Mouse (Mus musculus) ES-E14 (cell line): ENCODE data around the gene Ubqln5. TPM values are rescaled to one million over a fixed set of nuclear protein-coding genes. Genes with fewer than 3 reads are reported as not detected.

ENCODE experiments used
- DNase-seq: peaks from one replicate; pipeline ENCODE4 v3.0.0-alpha.2; 2013; ENCODE audit warnings: low read depth, low spot score
- H3K27ac ChIP-seq: 2 replicates; pipeline ENCODE4 v1.5.1; 2012; ENCODE audit warnings: low read depth, mild to moderate bottlenecking, low read length, moderate library complexity, mixed read lengths; ENCODE audit not compliant: poor library complexity, insufficient read depth, severe bottlenecking
- H3K36me3 ChIP-seq: 2 replicates; pipeline ENCODE4 v1.6.1; 2012; ENCODE audit warnings: mild to moderate bottlenecking, low read length, moderate library complexity, mixed read lengths; ENCODE audit not compliant: control insufficient read depth, poor library complexity, insufficient read depth, severe bottlenecking
- H3K4me1 ChIP-seq, 2 experiments: fragments of 150-350 bp in 1 of 2; sonication (generic) in 1 of 2; 2 replicates each; pipeline ENCODE4 v1.6.1; 2012; ENCODE audit warnings: low read length in 2 of 2, mild to moderate bottlenecking in 1 of 2, mixed read lengths in 1 of 2; ENCODE audit not compliant: control insufficient read depth in 2 of 2, insufficient read depth in 2 of 2, poor library complexity in 1 of 2
- H3K4me3 ChIP-seq, 2 experiments: fragments of 150-350 bp in 1 of 2; sonication (generic) in 1 of 2; 2 replicates each; pipeline ENCODE4 v1.5.1; 2012; ENCODE audit warnings: low read length in 2 of 2, low read depth in 1 of 2, mild to moderate bottlenecking in 1 of 2, mixed read lengths in 1 of 2; ENCODE audit not compliant: insufficient read depth in 1 of 2, poor library complexity in 1 of 2, severe bottlenecking in 1 of 2
- H3K9ac ChIP-seq: 2 replicates; pipeline ENCODE4 v1.6.1; 2012; ENCODE audit warnings: low read depth, mild to moderate bottlenecking, low read length, mixed read lengths; ENCODE audit not compliant: poor library complexity, insufficient read depth, severe bottlenecking
- H3K9me3 ChIP-seq: fragments of 150-350 bp; sonication (generic); 2 replicates; pipeline ENCODE4 v1.6.1; 2012; ENCODE audit warnings: low read depth, mild to moderate bottlenecking, low read length; ENCODE audit not compliant: control insufficient read depth, insufficient read depth
- CHD2 ChIP-seq: IDR thresholded peaks from 2 replicates; pipeline ENCODE4 v1.6.1; 2014; ENCODE audit warnings: mild to moderate bottlenecking, low read depth, low read length, inconsistent platforms
- HCFC1 ChIP-seq: IDR thresholded peaks from 2 replicates; pipeline ENCODE4 v1.6.1; 2012; ENCODE audit warnings: low read length, inconsistent platforms, borderline replicate concordance; ENCODE audit not compliant: insufficient read depth
- MAFK ChIP-seq: IDR thresholded peaks from 2 replicates; pipeline ENCODE4 v1.6.1; 2014; ENCODE audit warnings: mild to moderate bottlenecking, low read depth, low read length, inconsistent platforms; ENCODE audit not compliant: insufficient read depth
- ZC3H11A ChIP-seq: IDR thresholded peaks from 2 replicates; pipeline ENCODE4 v1.6.1; 2012; ENCODE audit warnings: low read depth, mild to moderate bottlenecking, inconsistent platforms, low read length, borderline replicate concordance
- ZNF384 ChIP-seq: IDR thresholded peaks from 2 replicates; pipeline ENCODE4 v1.6.1; 2012; ENCODE audit warnings: low read depth, low read length, inconsistent platforms
- in situ Hi-C, 2 experiments: fragments of 600-800 bp; cut with MboI; formaldehyde crosslinking; loops; one replicate each; pipeline ENCODE4 v1.15.1; 2025; ENCODE audit warnings: low sequenced_read_pairs in 2 of 2, inconsistent platforms in 1 of 2; ENCODE audit not compliant: unreplicated experiment in 2 of 2
- total RNA-seq: library from RNA; depleted of rRNA; stranded (reverse); fragments of 300-350 nt; gene quantifications from 2 replicates; pipeline ENCODE4 v1.2.3, GENCODE M21; 2012; rRNA removed

Gene Ubqln5
- total RNA-seq: not detected in 2 replicates

GRCm38 (mm10) chr7:104129726-104130125 is at the start of gene Ubqln5:
Ubqln5 (minus strand) TSS chr7:104129826.
- in situ Hi-C loops: no loop called here
- TF ChIP-seq ZNF384: no peak
- TF ChIP-seq CHD2: no peak
- TF ChIP-seq ZC3H11A: no peak
- no peak for TF ChIP-seq HCFC1
- TF ChIP-seq MAFK: no peak

DNA sequence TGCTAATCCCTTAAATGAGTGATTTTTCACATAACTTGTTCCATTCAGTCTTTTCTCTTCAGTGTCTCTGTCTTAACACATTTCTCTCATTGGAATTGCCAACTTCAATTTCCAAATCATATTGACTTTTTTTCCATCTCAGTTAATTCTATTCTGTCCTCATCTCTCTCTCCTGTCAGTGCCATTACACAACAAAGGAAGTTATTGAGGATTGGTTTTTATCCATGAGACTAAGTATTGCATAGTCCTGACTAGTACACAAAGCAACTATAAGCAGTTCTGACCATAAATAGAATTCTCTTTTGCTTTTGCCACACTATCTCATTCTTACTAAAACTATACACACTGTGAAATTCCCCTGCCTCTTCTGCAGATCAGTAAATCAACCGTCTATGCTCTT is 49.4 kb upstream of the Ubqln5 start:
- Histone ChIP-seq H3K9me3 (no peaks in the 10 kb centered on the region), H3K4me3 (no peak overlapping the region), H3K36me3 (no peaks in the 10 kb centered on the region), H3K4me1 (no peaks in the 10 kb centered on the region), H3K9ac (no peak overlapping the region), H3K27ac (no peak overlapping the region)
- in situ Hi-C loops: loop anchor here in 1 of 2 experiments (25.0 kb wide), 1 partner anchor 433 kb away; the partner anchor contains the start of genes Olfr655, Olfr656 and Olfr657
- DNase-seq: no peak
- TF ChIP-seq MAFK (no peak), HCFC1 (no peak), CHD2 (no peak)

More at GRCm38 (mm10) chr7:104129726-104130125, at the start of gene Ubqln5:
- no peak for DNase-seq
- Histone ChIP-seq H3K4me3 (no peak within 1 kb of the TSS), H3K27ac (no peak within 1 kb of the TSS), H3K9ac (no peak within 1 kb of the TSS), H3K9me3 (no peaks in the 10 kb centered on the region), H3K36me3 (no peaks in the 10 kb centered on the region), H3K4me1 (no peaks in the 10 kb centered on the region)

DNA sequence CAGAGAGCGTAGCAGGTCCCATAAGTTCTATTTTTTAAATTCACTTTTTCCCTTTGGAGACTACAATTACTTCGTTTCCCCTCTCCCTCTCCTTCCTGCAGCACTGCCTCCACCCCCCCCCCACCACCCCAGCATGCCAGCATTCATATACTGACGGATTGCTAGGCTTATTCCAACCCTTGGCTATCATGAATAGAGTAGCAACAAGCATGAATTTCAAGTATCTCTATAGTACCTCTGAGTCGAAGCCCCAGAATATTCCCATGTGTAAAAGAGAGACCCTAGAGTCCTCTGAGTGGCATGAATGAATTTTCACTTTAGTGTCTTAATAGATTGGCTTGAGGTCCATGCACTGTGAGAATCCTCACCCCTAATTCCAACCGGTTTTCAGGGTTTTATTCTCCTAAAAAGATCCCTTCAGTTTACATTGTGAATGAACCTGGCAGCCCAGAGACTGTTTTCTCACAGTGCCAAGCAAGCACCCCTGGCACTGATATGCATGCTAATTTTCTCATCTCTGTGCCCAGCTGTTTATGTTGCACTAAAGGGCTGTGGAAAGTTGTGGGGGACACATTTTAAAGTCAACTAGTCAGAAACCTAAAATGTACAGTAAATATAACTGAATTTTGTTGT is 48.9 kb upstream of the Ubqln5 start:
- TF ChIP-seq ZNF384 (no peak), MAFK (no peak), HCFC1 (no peak)
- Histone ChIP-seq H3K27ac (no peak overlapping the region), H3K9ac (no peak overlapping the region), H3K36me3 (no peaks in the 10 kb centered on the region), H3K9me3 (no peaks in the 10 kb centered on the region), H3K4me1 (no peaks in the 10 kb centered on the region), H3K4me3 (no peak overlapping the region)
- in situ Hi-C loops: loop anchor here in 1 of 2 experiments (25.0 kb wide), 1 partner anchor 434 kb away; the partner anchor contains the start of genes Olfr655, Olfr656 and Olfr657
- DNase-seq: no peak

DNA sequence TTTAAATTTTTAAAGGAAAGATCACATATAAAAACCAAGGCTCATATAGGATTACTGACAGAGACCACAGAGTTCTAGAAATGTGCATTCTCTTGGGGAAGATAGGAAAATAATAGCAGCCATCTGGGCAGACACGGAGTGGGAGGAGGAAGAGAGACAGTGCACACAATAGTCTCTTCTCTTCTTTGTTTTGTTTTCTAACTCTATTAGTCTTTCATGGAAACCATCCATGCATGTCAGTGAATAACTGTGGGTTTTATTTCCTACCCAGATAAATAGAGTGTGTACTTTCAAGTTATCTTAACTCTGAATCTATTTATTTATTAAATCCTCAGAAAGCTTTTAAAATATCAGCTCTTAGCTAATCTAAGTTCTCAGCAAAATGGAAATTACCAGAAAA is 45.5 kb upstream of the Ubqln5 start:
- no peaks in the 10 kb centered on the region for H3K9me3 ChIP-seq
- TF ChIP-seq CHD2: no peak
- TF ChIP-seq ZNF384: no peak
- no peak for TF ChIP-seq HCFC1
- no peak for TF ChIP-seq MAFK
- no peak for TF ChIP-seq ZC3H11A
- no peaks in the 10 kb centered on the region for H3K4me1 ChIP-seq
- H3K4me3 ChIP-seq: no peak overlapping the region
- in situ Hi-C loops: loop anchor here in 1 of 2 experiments (25.0 kb wide), 1 partner anchor 437 kb away; the partner anchor contains the start of genes Olfr655, Olfr656 and Olfr657
- H3K36me3 ChIP-seq: no peaks in the 10 kb centered on the region
- no peak for DNase-seq
- H3K9ac ChIP-seq: no peak overlapping the region
- H3K27ac ChIP-seq: no peak overlapping the region

DNA sequence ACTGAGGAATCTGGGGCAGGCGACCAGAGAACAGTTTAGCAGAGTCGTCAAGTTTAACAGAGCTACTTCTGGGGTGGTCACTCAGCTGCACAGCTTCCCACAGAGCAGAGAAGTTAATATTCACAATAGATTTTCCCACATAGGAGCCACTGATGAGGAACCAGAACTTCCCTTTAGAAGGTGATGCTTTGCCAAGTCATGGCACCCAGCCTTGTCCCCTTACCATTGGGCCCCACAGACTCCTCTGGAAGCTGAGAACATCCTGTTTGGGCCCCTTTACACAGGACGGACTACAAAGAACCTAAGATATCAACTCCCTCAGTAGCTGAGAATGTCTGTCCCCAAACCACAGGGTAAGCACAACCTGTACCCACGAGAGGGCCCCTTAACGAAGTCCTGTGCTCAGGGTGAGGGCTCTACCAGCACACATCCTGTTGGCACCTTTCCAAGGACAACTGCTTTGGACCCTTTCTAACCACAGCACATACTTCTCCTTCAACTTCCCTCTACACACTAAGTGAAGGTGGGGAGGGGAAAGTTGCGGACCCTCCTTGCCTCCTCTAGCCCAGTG is 40.1 kb upstream of the Ubqln5 start:
- no peaks in the 10 kb centered on the region for H3K4me1 ChIP-seq
- no peak overlapping the region for H3K9ac ChIP-seq
- no peak for TF ChIP-seq CHD2
- no peak for TF ChIP-seq HCFC1
- H3K36me3 ChIP-seq: no peaks in the 10 kb centered on the region
- no peak for DNase-seq
- H3K27ac ChIP-seq: no peak overlapping the region
- H3K9me3 ChIP-seq: no peaks in the 10 kb centered on the region
- in situ Hi-C loops: no loop called here
- no peak overlapping the region for H3K4me3 ChIP-seq
